Mouse (Mus musculus): Measurements from ENCODE around the gene Mrpl33. TPM values are rescaled to one million over a fixed set of nuclear protein-coding genes. Genes with fewer than 3 reads are reported as not detected.

Mrpl33 gene
- polyA plus RNA-seq, 1 experiment: 71.0 TPM

GRCm38 (mm10) chr5:31597430-31597944, 752 bp downstream of the Mrpl33 start:
- no peak for TF ChIP-seq CTCF (IDR thresholded peaks at IDR 0.05; ENCODE audit: borderline replicate concordance, extremely low read depth, insufficient read depth, insufficient read length)
- no peak for TF ChIP-seq POLR2A (IDR thresholded peaks at IDR 0.05; ENCODE audit: borderline replicate concordance, extremely low read depth, insufficient read depth, insufficient read length, poor library complexity, severe bottlenecking)
- DNase-seq (ENCODE audit: low read depth): no peak

- TF ChIP-seq POLR2A (IDR thresholded peaks at IDR 0.05; ENCODE audit: borderline replicate concordance, extremely low read depth, insufficient read depth, insufficient read length, poor library complexity, severe bottlenecking) (no peak), CTCF (IDR thresholded peaks at IDR 0.05; ENCODE audit: borderline replicate concordance, extremely low read depth, insufficient read depth, insufficient read length) (no peak)
- no peak for DNase-seq (ENCODE audit: low read depth)
These were observed 1.4 kb downstream of the Mrpl33 start for GRCm38 (mm10) chr5:31598121-31598520.

GRCm38 (mm10) chr5:31598579-31598978, 1.8 kb downstream of the Mrpl33 start:
- DNase-seq (ENCODE audit: low read depth): peak; percentile 56
- TF ChIP-seq POLR2A (IDR thresholded peaks at IDR 0.05; ENCODE audit: borderline replicate concordance, extremely low read depth, insufficient read depth, insufficient read length, poor library complexity, severe bottlenecking) (no peak), CTCF (IDR thresholded peaks at IDR 0.05; ENCODE audit: borderline replicate concordance, extremely low read depth, insufficient read depth, insufficient read length) (peak; percentile 26; the same call in 1 of the 2 replicates)

GRCm38 (mm10) chr5:31599161-31599560, 2.4 kb downstream of the Mrpl33 start:
- TF ChIP-seq CTCF (IDR thresholded peaks at IDR 0.05; ENCODE audit: borderline replicate concordance, extremely low read depth, insufficient read depth, insufficient read length) (peak; percentile 13; the same call in 1 of the 2 replicates), POLR2A (IDR thresholded peaks at IDR 0.05; ENCODE audit: borderline replicate concordance, extremely low read depth, insufficient read depth, insufficient read length, poor library complexity, severe bottlenecking) (no peak)

GRCm38 (mm10) chr5:31601162-31601722, 4.5 kb downstream of the Mrpl33 start:
- no peak for TF ChIP-seq POLR2A (IDR thresholded peaks at IDR 0.05; ENCODE audit: borderline replicate concordance, extremely low read depth, insufficient read depth, insufficient read length, poor library complexity, severe bottlenecking)
- TF ChIP-seq CTCF (IDR thresholded peaks at IDR 0.05; ENCODE audit: borderline replicate concordance, extremely low read depth, insufficient read depth, insufficient read length): no peak
- DNase-seq (ENCODE audit: low read depth): no peak

More at GRCm38 (mm10) chr5:31599161-31599560, 2.4 kb downstream of the Mrpl33 start:
- peak; percentile 7 for DNase-seq (ENCODE audit: low read depth)

- no peak for DNase-seq (ENCODE audit: low read depth)
- no peak for TF ChIP-seq CTCF (IDR thresholded peaks at IDR 0.05; ENCODE audit: borderline replicate concordance, extremely low read depth, insufficient read depth, insufficient read length)
These were observed 5.6 kb downstream of the Mrpl33 start for GRCm38 (mm10) chr5:31602377-31602776.

GRCm38 (mm10) chr5:31603766-31604165, 7.0 kb downstream of the Mrpl33 start:
- TF ChIP-seq CTCF (IDR thresholded peaks at IDR 0.05; ENCODE audit: borderline replicate concordance, extremely low read depth, insufficient read depth, insufficient read length) (no peak), POLR2A (IDR thresholded peaks at IDR 0.05; ENCODE audit: borderline replicate concordance, extremely low read depth, insufficient read depth, insufficient read length, poor library complexity, severe bottlenecking) (no peak)
- no peak for DNase-seq (ENCODE audit: low read depth)

GRCm38 (mm10) chr5:31606151-31606550, 9.4 kb downstream of the Mrpl33 start:
- TF ChIP-seq POLR2A (IDR thresholded peaks at IDR 0.05; ENCODE audit: borderline replicate concordance, extremely low read depth, insufficient read depth, insufficient read length, poor library complexity, severe bottlenecking): no peak
- no peak for TF ChIP-seq CTCF (IDR thresholded peaks at IDR 0.05; ENCODE audit: borderline replicate concordance, extremely low read depth, insufficient read depth, insufficient read length)
- no peak for DNase-seq (ENCODE audit: low read depth)

GRCm38 (mm10) chr5:31610376-31611086, 13.8 kb downstream of the Mrpl33 start:
- TF ChIP-seq CTCF (IDR thresholded peaks at IDR 0.05; ENCODE audit: borderline replicate concordance, extremely low read depth, insufficient read depth, insufficient read length): no peak
- TF ChIP-seq POLR2A (IDR thresholded peaks at IDR 0.05; ENCODE audit: borderline replicate concordance, extremely low read depth, insufficient read depth, insufficient read length, poor library complexity, severe bottlenecking): no peak
- no peak for DNase-seq (ENCODE audit: low read depth)

GRCm38 (mm10) chr5:31611186-31611585, 14.5 kb downstream of the Mrpl33 start:
- no peak for DNase-seq (ENCODE audit: low read depth)
- TF ChIP-seq CTCF (IDR thresholded peaks at IDR 0.05; ENCODE audit: borderline replicate concordance, extremely low read depth, insufficient read depth, insufficient read length) (no peak), POLR2A (IDR thresholded peaks at IDR 0.05; ENCODE audit: borderline replicate concordance, extremely low read depth, insufficient read depth, insufficient read length, poor library complexity, severe bottlenecking) (no peak)

GRCm38 (mm10) chr5:31613852-31614286, 17.1 kb downstream of the Mrpl33 start:
- TF ChIP-seq CTCF (IDR thresholded peaks at IDR 0.05; ENCODE audit: borderline replicate concordance, extremely low read depth, insufficient read depth, insufficient read length) (peak; percentile 35; the same call in 1 of the 2 replicates), POLR2A (IDR thresholded peaks at IDR 0.05; ENCODE audit: borderline replicate concordance, extremely low read depth, insufficient read depth, insufficient read length, poor library complexity, severe bottlenecking) (no peak)
- peak; percentile 94 for DNase-seq (ENCODE audit: low read depth)

Data from brain, embryonic 14.5 days (tissue).